Mouse (Mus musculus): ENCODE measurements around the gene Rdh12.

Rdh12 gene

DNA sequence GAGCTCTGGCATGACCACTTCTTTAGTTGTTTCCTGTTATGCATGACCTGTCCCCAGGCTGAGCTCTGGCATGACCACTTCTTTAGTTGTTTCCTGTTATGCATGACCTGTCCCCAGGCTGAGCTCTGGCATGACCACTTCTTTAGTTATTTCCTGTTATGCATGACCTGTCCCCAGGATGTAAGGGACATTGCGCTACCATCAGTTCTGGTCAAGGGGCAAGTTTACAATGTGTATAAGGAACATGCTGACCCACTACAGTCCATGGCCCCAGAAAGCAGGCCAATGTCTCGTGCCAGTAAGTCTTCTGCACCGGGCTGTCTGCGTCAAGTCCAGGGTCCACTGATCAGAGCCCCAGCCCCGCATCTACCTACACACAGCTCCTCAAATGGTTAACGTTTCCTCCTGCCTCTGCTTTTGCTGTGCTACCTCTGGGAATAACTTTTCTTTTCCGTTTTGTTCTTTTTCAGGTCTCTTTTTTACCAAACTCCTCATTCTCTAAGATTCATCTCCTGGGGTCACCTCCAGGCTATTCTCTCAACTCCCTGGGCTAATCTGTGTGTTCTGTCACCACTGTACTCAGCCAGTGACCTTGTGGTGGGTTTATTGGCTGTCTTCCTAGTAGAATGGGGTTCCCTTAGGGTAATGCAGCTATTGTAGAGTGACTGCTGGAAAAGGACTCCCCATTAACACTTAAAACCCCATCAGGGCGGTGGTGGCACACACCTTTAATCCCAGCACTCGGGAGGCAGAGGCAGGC, 44.8 kb downstream of the Rdh12 start:
- peak in 1 of 2 experiments; percentile 8 for DNase-seq

GRCm38 (mm10) chr12:79254975-79255374, 46.3 kb downstream of the Rdh12 start:
- no peak for DNase-seq

DNA sequence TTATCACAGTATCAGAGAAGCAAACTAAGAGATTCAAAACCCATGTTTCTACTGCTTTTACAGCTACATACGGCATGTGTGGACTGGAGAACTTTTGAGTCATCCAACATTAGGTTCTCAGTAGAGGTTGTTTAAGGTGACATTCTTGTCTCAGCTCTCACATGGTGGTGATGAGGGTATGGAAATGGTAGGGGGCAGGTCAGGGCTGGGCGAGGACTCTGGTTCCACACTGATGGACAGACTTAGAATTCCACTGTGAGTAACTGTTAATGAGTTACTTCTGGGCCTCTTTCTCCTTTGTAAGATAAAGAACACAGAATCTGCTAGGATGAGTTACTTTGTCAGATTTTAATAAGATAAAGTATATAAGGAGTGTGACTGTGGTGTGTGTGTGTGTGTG, 51.4 kb downstream of the Rdh12 start:
- no peak for DNase-seq

DNA sequence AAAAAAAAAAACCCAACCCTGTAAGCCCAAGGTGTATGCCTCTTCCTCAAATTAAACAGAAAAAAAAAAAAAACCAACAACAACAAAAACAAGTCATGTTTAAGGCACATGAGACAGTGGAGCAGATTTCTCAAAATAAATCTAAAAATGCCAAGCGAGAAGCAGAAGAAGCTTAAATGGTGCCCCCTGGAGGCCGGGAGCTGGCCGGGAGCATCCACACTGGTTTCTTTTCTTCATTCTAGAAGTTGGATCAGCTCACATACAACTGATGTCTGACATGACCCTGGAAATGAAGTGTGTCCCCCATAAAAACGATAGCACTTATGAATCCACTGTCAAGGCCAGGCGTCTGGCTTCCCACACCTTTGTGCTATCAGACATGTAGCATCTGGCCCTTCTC, 52.3 kb downstream of the Rdh12 start:
- DNase-seq, result peak; percentile 47 to 58
